Mouse (Mus musculus): ENCODE measurements around the gene Rnf24. TPM values are rescaled to one million over a fixed set of nuclear protein-coding genes. Genes with fewer than 3 reads are reported as not detected.
"Not testable (repeated sequence)": the region's sequence is repeated elsewhere in the genome, so short reads cannot be mapped to it uniquely, and the experiment has no call there.

The Rnf24 gene
- polyA plus RNA-seq, 1 experiment from 2014 or later = 6.9 TPM

GRCm38 (mm10) chr2:131323675-131324074 is 29.0 kb downstream of the Rnf24 start:
- peaks cover 6% of the 10 kb centered on the region; the same call in 1 of the 2 replicates for H3K9me3 ChIP-seq (ENCODE audit: control insufficient read depth, low read length)
- no peaks in the 10 kb centered on the region for H3K27me3 ChIP-seq (replicated peaks; ENCODE audit: control insufficient read depth, insufficient read depth, low read length)
- H3K27ac ChIP-seq (replicated peaks; ENCODE audit: low read depth, low read length) = no peak overlapping the region
- DNase-seq (ENCODE audit: low spot score) = no peak
- no peak for ATAC-seq (ENCODE audit: low read depth)
- H3K36me3 ChIP-seq (ENCODE audit: control insufficient read depth, insufficient read depth, low read length) = no peaks in the 10 kb centered on the region
- no peak overlapping the region for H3K4me3 ChIP-seq (ENCODE audit: low read depth, low read length)
- WGBS = 83% methylated on average over 1 of the region's 1 CpGs
- H3K9ac ChIP-seq (ENCODE audit: low read depth, low read length) = no peak overlapping the region
- H3K4me1 ChIP-seq (ENCODE audit: control insufficient read depth, insufficient read depth, low read length) = no peaks in the 10 kb centered on the region
- H3K4me2 ChIP-seq (ENCODE audit: low read depth, low read length) = no peak overlapping the region

- not testable (repeated sequence) for H3K27me3 ChIP-seq (replicated peaks; ENCODE audit: control insufficient read depth, insufficient read depth, low read length); H3K4me1 ChIP-seq (ENCODE audit: control insufficient read depth, insufficient read depth, low read length); H3K27ac ChIP-seq (replicated peaks; ENCODE audit: low read depth, low read length); ATAC-seq (ENCODE audit: low read depth); H3K36me3 ChIP-seq (ENCODE audit: control insufficient read depth, insufficient read depth, low read length); H3K4me3 ChIP-seq (ENCODE audit: low read depth, low read length); H3K4me2 ChIP-seq (ENCODE audit: low read depth, low read length); H3K9ac ChIP-seq (ENCODE audit: low read depth, low read length)
- peaks cover 17% of the 10 kb centered on the region for H3K9me3 ChIP-seq (ENCODE audit: control insufficient read depth, low read length)
- peak; percentile 61 for DNase-seq (ENCODE audit: low spot score)
- WGBS = 54% methylated on average over 3 of the region's 3 CpGs
Observed at GRCm38 (mm10) chr2:131321192-131321591, 31.5 kb downstream of the Rnf24 start.

GRCm38 (mm10) chr2:131319401-131319800 is 33.3 kb downstream of the Rnf24 start:
- H3K27me3 ChIP-seq (replicated peaks; ENCODE audit: control insufficient read depth, insufficient read depth, low read length) = no peaks in the 10 kb centered on the region
- no peaks in the 10 kb centered on the region for H3K36me3 ChIP-seq (ENCODE audit: control insufficient read depth, insufficient read depth, low read length)
- H3K4me3 ChIP-seq (ENCODE audit: low read depth, low read length) = no peak overlapping the region
- H3K9me3 ChIP-seq (ENCODE audit: control insufficient read depth, low read length) = peaks cover 18% of the 10 kb centered on the region
- no peak for ATAC-seq (ENCODE audit: low read depth)
- H3K4me2 ChIP-seq (ENCODE audit: low read depth, low read length) = no peak overlapping the region
- 72% methylated on average over 6 of the region's 6 CpGs for WGBS
- DNase-seq (ENCODE audit: low spot score) = no peak
- H3K4me1 ChIP-seq (ENCODE audit: control insufficient read depth, insufficient read depth, low read length) = no peaks in the 10 kb centered on the region
- H3K27ac ChIP-seq (replicated peaks; ENCODE audit: low read depth, low read length) = no peak overlapping the region
- H3K9ac ChIP-seq (ENCODE audit: low read depth, low read length) = no peak overlapping the region

GRCm38 (mm10) chr2:131316167-131316566 is 36.5 kb downstream of the Rnf24 start:
- ATAC-seq (ENCODE audit: low read depth) (no peak), DNase-seq (ENCODE audit: low spot score) (no peak)
- no peaks in the 10 kb centered on the region for H3K27me3 ChIP-seq (replicated peaks; ENCODE audit: control insufficient read depth, insufficient read depth, low read length)
- no peak overlapping the region for H3K9ac ChIP-seq (ENCODE audit: low read depth, low read length)
- peaks cover 9% of the 10 kb centered on the region; the same call in 1 of the 2 replicates for H3K36me3 ChIP-seq (ENCODE audit: control insufficient read depth, insufficient read depth, low read length)
- no peak overlapping the region for H3K4me3 ChIP-seq (ENCODE audit: low read depth, low read length)
- 78% methylated on average over 2 of the region's 2 CpGs for WGBS
- H3K4me1 ChIP-seq (ENCODE audit: control insufficient read depth, insufficient read depth, low read length) = no peaks in the 10 kb centered on the region
- no peak overlapping the region for H3K4me2 ChIP-seq (ENCODE audit: low read depth, low read length)
- peaks cover 18% of the 10 kb centered on the region for H3K9me3 ChIP-seq (ENCODE audit: control insufficient read depth, low read length)
- H3K27ac ChIP-seq (replicated peaks; ENCODE audit: low read depth, low read length) = no peak overlapping the region

- Histone ChIP-seq H3K27ac (replicated peaks; ENCODE audit: low read depth, low read length) (no peak overlapping the region), H3K4me2 (ENCODE audit: low read depth, low read length) (no peak overlapping the region), H3K27me3 (replicated peaks; ENCODE audit: control insufficient read depth, insufficient read depth, low read length) (no peaks in the 10 kb centered on the region), H3K9ac (ENCODE audit: low read depth, low read length) (no peak overlapping the region), H3K4me3 (ENCODE audit: low read depth, low read length) (no peak overlapping the region), H3K36me3 (ENCODE audit: control insufficient read depth, insufficient read depth, low read length) (peaks cover 13% of the 10 kb centered on the region), H3K4me1 (ENCODE audit: control insufficient read depth, insufficient read depth, low read length) (no peaks in the 10 kb centered on the region), H3K9me3 (ENCODE audit: control insufficient read depth, low read length) (no peaks in the 10 kb centered on the region)
- ATAC-seq (ENCODE audit: low read depth) (no peak), DNase-seq (ENCODE audit: low spot score) (no peak)
- WGBS = 52% methylated on average over 6 of the region's 6 CpGs
Observed at GRCm38 (mm10) chr2:131309296-131309695, 43.4 kb downstream of the Rnf24 start.

- no peaks in the 10 kb centered on the region for H3K4me1 ChIP-seq (ENCODE audit: control insufficient read depth, insufficient read depth, low read length)
- no peak overlapping the region for H3K4me2 ChIP-seq (ENCODE audit: low read depth, low read length)
- no peaks in the 10 kb centered on the region for H3K9me3 ChIP-seq (ENCODE audit: control insufficient read depth, low read length)
- 63% methylated on average over 2 of the region's 2 CpGs for WGBS
- peaks cover 28% of the 10 kb centered on the region for H3K36me3 ChIP-seq (ENCODE audit: control insufficient read depth, insufficient read depth, low read length)
- ATAC-seq (ENCODE audit: low read depth) = no peak
- H3K9ac ChIP-seq (ENCODE audit: low read depth, low read length) = no peak overlapping the region
- H3K27me3 ChIP-seq (replicated peaks; ENCODE audit: control insufficient read depth, insufficient read depth, low read length) = no peaks in the 10 kb centered on the region
- DNase-seq (ENCODE audit: low spot score) = no peak
- H3K4me3 ChIP-seq (ENCODE audit: low read depth, low read length) = no peak overlapping the region
- H3K27ac ChIP-seq (replicated peaks; ENCODE audit: low read depth, low read length) = no peak overlapping the region
Observed at GRCm38 (mm10) chr2:131307822-131308221, 44.9 kb downstream of the Rnf24 start.

GRCm38 (mm10) chr2:131307391-131307790 is 45.3 kb downstream of the Rnf24 start:
- Histone ChIP-seq H3K27me3 (replicated peaks; ENCODE audit: control insufficient read depth, insufficient read depth, low read length) (no peaks in the 10 kb centered on the region), H3K4me1 (ENCODE audit: control insufficient read depth, insufficient read depth, low read length) (no peaks in the 10 kb centered on the region), H3K4me2 (ENCODE audit: low read depth, low read length) (no peak overlapping the region), H3K9ac (ENCODE audit: low read depth, low read length) (no peak overlapping the region), H3K9me3 (ENCODE audit: control insufficient read depth, low read length) (no peaks in the 10 kb centered on the region), H3K4me3 (ENCODE audit: low read depth, low read length) (no peak overlapping the region), H3K36me3 (ENCODE audit: control insufficient read depth, insufficient read depth, low read length) (peaks cover 28% of the 10 kb centered on the region), H3K27ac (replicated peaks; ENCODE audit: low read depth, low read length) (no peak overlapping the region)
- 71% methylated on average over 5 of the region's 5 CpGs for WGBS
- DNase-seq (ENCODE audit: low spot score) (no peak), ATAC-seq (ENCODE audit: low read depth) (no peak)

- not testable (repeated sequence) for H3K4me1 ChIP-seq (ENCODE audit: control insufficient read depth, insufficient read depth, low read length); H3K4me3 ChIP-seq (ENCODE audit: low read depth, low read length); H3K27me3 ChIP-seq (replicated peaks; ENCODE audit: control insufficient read depth, insufficient read depth, low read length); H3K9ac ChIP-seq (ENCODE audit: low read depth, low read length); H3K4me2 ChIP-seq (ENCODE audit: low read depth, low read length); H3K9me3 ChIP-seq (ENCODE audit: control insufficient read depth, low read length); H3K27ac ChIP-seq (replicated peaks; ENCODE audit: low read depth, low read length); ATAC-seq (ENCODE audit: low read depth)
- DNase-seq (ENCODE audit: low spot score) = peak; percentile 15
- peaks cover 29% of the 10 kb centered on the region for H3K36me3 ChIP-seq (ENCODE audit: control insufficient read depth, insufficient read depth, low read length)
- 90% methylated on average over 1 of the region's 1 CpGs for WGBS
Observed at GRCm38 (mm10) chr2:131305226-131305625, 47.5 kb downstream of the Rnf24 start.

GRCm38 (mm10) chr2:131304497-131304896 is 48.2 kb downstream of the Rnf24 start:
- peaks cover 31% of the 10 kb centered on the region for H3K36me3 ChIP-seq (ENCODE audit: control insufficient read depth, insufficient read depth, low read length)
- H3K9ac ChIP-seq (ENCODE audit: low read depth, low read length) = no peak overlapping the region
- H3K4me3 ChIP-seq (ENCODE audit: low read depth, low read length) = no peak overlapping the region
- WGBS = 83% methylated on average over 9 of the region's 9 CpGs
- ATAC-seq (ENCODE audit: low read depth) (no peak), DNase-seq (ENCODE audit: low spot score) (no peak)
- H3K27ac ChIP-seq (replicated peaks; ENCODE audit: low read depth, low read length) = no peak overlapping the region
- H3K4me1 ChIP-seq (ENCODE audit: control insufficient read depth, insufficient read depth, low read length) = no peaks in the 10 kb centered on the region
- H3K9me3 ChIP-seq (ENCODE audit: control insufficient read depth, low read length) = no peaks in the 10 kb centered on the region
- no peak overlapping the region for H3K4me2 ChIP-seq (ENCODE audit: low read depth, low read length)
- no peaks in the 10 kb centered on the region for H3K27me3 ChIP-seq (replicated peaks; ENCODE audit: control insufficient read depth, insufficient read depth, low read length)

Measured in embryonic facial prominence, embryonic 14.5 days (tissue).